Mouse (Mus musculus): ENCODE results near the gene Ammecr1.
A peak's percentile ranks its signal among the peaks of the same experiment; 100 is the strongest.

The Ammecr1 gene

GRCm38 (mm10) chrX:142827644-142828043 is 138.9 kb downstream of the Ammecr1 start:
- DNase-seq, result no peak

GRCm38 (mm10) chrX:142825309-142825708 is 141.2 kb downstream of the Ammecr1 start:
- DNase-seq, result no peak

GRCm38 (mm10) chrX:142821846-142822245 is 144.7 kb downstream of the Ammecr1 start:
- DNase-seq, result no peak

- DNase-seq, result no peak
These were observed 145.3 kb downstream of the Ammecr1 start for GRCm38 (mm10) chrX:142821239-142821638.

DNA sequence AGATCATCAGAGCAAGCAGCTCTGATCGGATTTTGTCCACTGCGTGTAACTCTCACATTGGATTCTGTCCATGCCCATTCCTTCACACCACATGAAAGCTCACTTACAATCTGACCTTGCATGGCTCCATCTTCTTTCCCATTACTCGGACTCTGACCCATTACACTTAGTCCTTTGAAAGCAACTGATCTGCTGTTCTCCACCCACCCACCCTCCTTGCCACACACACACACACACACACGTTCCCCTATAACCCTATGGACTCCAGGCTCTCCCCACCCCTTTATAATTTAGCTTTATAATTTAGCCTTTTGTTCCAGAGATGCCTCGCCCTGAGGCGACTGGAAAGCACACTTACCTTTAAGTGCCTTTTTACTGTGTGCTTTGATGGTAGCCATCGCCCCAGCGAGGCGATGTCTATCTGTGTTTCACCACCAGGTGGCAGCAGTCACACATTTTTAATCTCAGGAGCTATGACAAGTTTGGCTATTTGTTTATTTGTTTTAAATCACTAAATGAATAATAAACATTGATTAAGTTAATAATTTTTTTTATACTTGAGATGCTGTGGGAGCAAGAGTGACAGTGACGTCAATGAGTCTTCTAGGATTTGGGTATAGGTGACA is 148.4 kb downstream of the Ammecr1 start:
- DNase-seq, result peak; percentile 55

DNA sequence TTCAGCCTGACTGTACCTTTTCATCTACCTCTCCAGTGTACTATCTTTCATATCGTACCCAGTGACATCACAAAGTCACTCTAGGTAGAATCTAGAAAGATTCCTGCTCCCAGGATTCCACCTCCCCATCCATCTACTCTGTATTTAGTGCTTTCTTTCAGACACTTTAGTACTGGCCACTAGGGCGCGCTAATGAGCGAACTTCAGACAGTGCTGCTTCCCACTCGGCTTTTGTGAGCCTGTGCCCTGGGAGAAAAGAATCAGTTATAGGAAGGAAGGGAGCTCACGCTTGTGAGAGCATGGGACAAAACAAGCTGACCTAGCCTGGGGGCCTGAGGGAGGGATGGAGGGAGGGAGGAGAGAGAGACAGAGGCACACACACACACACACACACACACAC is 153.4 kb downstream of the Ammecr1 start:
- DNase-seq, result peak; percentile 66

DNA sequence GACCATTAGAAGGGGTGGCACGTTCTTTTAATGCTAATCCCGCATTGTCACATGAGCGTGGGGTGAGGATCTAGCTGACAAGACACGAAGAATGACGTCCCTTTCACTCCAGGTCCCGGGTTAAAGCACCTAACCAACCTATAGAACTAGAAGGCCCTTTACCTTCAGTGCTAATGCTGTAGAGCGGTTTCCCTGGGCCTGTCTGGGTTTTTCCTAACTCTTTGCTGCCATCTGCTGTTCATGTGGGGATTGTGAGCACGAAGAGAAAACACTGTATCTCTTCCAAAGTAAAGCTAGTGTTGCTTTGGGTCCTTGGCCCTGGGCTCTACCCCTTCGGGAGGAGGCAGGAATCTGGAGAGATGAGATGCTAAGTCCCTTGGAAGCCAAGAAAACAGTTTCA is 158.1 kb downstream of the Ammecr1 start:
- peak; percentile 43 for DNase-seq

DNA sequence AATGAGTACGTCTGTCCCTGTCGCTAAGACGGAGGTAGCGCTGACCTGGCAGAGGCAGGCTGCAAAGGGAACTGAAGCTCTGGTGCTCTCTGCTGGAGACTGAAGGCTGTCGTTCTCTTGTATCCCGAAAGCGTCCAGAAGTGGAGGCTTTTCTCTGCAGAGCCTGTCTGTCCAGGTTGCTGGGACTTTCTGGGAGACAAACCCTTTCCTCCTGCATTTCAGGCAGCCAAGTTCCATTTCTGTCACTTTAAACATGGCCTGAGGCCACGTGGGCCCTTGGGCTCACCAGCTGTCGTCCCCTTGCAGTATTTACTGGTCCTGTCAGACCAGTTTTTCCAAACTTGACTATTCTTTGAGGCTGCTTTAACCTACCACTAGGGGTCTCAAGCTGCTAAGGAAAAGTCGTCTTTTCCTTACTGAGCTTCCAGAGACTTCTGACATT is 159.9 kb downstream of the Ammecr1 start:
- no peak for DNase-seq

DNA sequence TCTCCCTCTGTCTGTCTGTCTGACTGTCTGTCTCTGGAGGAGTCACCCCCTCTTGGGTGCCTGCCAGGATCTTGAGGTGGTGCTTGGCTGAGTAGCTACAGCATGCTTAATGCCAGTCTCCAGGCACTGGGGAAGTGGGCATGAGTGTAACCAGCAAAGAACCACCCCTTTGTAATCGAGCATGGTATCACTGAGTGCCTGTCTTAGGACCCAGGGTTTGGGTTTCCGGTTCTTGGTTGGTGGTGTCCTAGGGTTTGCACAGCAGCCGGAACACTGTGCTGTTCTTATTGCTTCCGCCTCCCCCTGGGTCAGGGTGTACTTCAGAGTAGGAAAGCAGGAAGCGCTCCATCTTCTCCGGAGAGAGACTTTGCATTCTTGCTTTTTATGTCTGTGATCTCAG is 160.4 kb downstream of the Ammecr1 start:
- no peak for DNase-seq

DNA sequence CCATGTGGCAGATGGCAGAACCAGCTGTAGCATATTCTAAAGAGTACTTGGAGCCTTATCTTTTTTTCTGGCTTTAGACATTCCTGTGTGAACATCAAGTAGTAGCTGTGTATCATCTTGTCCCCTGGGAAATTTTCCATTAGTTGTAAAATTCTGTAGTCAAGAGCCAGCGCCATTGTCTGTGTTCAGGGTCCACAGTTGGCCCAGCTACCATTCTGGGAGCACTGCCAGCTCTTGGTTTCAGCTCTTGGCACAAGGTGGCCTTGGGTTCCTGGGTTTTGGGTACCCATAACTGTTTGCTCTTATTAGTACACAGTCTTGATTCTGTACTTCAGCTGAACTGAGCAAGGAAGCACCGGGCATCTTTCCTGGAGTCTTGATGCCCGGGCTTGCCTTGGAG is 161.9 kb downstream of the Ammecr1 start:
- peak; percentile 45 for DNase-seq

All from right cerebral cortex, postnatal 4 days (tissue).